Mouse (Mus musculus) urinary bladder, postnatal 25 days (tissue): Measurements from ENCODE around the gene Taok1.

ENCODE experiments used
- DNase-seq: peaks from one replicate; pipeline ENCODE4 v3.0.0; 2022; ENCODE audit warnings: low spot score

Taok1 gene

DNA sequence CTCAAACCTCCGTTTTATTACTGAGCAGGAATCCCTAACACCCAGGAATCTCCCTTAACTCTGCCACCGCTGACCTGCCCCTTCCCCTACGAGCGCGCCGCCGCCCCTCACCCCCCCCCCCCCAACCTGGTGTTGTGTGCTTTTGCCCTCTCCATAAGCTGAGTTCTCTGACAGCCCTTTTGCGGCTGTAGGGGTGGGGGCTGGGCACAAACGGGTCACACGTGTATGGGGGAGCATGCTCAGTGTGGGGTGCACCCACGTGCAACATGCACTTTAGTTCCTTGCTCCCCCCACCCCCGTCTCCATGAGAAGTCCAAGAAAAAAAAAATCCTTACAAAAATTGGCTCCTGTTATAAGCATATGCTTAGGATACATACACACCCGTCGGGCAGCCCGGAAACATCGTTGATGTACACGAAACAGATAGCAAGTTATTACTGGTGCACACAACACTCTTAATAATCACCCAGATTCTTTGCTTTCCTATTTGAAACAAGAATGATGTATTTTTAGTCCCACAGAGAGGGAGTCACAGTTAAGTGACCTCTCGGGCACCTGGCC is 115.2 kb downstream of the Taok1 start:
- no peak for DNase-seq

DNA sequence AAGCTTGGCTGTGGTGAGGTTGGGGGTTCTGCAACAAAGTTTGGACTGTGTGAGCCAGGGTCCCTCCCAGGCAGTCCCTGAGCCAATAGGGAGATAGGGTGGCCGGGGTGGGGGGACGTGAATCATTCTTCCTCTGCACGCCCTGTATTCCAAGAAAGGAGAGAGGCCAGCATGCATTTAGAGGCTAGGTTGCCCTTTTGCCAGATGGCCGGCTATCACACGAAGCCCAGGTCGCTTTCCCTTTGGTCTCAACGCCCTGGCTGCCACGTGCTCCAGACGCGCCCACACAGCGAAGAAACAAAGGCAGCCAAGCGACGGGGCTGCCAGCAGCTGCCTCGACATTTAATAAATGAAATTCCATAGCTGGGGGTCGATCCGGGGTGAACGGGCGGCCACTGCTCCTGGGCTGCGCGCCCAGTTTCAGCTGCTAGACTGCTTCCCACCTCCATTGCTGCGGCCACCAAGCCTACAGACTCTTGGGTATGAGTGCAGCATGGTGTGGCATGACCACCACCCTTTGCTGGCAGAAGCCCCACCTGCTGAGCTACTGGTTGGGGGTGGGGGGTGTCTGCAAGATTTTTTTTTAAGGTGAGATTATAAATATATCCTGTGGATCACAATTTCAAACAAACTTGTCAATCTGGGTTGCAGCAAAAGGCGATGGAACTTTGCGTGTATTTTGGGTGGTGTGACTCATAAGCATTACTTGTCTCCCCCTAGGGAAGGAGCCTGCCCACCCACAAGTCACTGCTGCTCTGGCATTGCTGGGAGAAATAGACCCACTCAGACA is 115.9 kb downstream of the Taok1 start:
- DNase-seq = no peak

DNA sequence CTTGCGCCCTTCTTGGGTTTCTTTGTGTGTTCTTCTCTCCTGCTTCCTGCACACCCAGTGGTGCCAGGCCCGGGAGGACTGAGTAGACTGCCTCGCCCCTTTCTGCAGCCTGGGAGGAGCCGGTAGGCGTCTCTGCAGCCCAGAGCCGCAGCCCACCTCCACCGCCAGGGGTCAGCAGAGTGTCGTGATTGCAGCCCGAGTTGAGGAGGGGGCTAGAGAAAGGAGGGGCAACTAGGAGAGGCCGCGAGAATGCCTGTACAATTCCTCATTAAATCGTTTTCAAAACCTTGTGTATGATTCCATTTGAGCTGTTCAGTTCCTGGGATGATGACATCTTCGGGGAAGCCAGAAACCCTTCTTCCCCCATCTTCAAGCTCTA is 116.5 kb downstream of the Taok1 start:
- peak; percentile 91 for DNase-seq

DNA sequence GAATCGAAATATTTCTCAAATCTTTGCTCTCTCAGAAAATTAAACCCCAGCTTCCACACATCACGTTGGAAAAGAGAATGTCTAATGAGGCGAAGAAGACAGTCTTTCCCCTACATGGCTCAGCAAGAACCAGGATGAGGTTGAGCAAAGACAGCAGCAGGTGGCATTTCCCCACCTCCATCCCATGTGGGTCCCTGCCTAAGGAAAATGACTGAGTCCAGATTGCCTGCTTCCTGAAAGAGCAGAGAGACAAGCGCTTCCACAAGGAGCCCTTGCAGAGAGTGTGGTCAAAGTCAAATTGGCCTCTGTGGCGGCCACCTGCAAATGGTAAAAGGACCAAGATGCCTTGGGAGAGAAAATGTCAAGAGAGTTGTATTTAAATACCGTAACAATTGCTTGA is 117.2 kb downstream of the Taok1 start:
- no peak for DNase-seq

GRCm38 (mm10) chr11:77489591-77490235 is 117.9 kb downstream of the Taok1 start, which contains the start of gene Ankrd13b:
Gene Ankrd13b, minus strand, starts transcription at chr11:77489678.
- DNase-seq = no peak

- no peak for DNase-seq
Observed at GRCm38 (mm10) chr11:77488771-77489581, 118.6 kb downstream of the Taok1 start.

DNA sequence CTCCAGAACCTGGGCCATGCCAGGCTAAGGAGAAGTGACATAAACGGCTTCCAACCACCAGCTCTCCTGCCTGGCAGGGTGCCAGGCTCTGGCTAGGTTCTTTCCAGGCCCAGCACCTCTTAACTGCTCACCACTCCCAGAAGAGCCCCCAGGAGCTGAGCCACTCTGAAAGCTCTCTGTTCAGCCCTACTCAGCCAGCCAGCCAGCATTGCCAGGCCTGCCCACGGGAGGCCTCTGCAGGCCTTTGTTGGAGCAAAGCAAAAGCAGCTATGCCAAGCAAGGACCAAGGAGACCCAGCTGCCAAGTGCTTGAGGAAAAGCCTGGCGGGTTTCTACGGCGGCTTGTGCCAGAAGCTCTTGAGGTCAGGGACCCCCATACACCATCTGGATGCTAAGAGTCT is 120.8 kb downstream of the Taok1 start:
- no peak for DNase-seq

- DNase-seq = no peak
Observed at GRCm38 (mm10) chr11:77485229-77485628, 122.4 kb downstream of the Taok1 start.

DNA sequence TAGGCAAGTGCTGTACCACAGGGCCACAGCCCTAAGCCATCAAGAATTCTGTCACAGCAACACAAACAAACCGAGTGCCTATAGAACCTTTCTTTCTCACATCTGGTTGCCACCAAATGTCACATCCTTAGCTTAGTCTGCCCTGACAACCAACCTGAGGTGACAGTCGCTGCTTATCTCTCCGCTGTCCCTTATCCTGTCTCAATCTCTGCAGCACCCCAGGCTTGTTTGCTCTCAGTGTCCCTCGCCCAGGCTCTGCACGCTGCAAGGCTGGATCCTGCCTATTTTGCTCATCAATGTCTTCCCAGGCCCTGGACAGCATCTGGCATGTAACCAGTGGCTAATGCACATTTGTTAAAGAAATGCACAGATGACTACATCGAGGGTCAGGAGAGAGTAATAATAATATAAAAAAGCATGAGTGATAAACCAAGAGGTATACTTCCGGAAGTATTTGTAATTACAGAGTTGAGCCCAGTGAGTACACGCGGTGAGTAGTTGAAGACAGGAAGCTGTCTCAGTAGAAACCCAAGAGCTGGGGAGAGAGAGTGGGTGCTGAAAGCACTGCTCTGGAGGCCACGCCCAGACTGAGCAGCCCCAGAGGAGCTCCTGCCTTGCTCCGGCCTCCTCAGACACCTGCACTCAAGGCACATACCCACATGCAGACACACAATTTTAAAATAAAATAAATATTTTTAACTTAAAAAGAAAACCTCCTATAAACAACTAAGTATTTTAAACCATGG is 123.9 kb downstream of the Taok1 start:
- DNase-seq = no peak

DNA sequence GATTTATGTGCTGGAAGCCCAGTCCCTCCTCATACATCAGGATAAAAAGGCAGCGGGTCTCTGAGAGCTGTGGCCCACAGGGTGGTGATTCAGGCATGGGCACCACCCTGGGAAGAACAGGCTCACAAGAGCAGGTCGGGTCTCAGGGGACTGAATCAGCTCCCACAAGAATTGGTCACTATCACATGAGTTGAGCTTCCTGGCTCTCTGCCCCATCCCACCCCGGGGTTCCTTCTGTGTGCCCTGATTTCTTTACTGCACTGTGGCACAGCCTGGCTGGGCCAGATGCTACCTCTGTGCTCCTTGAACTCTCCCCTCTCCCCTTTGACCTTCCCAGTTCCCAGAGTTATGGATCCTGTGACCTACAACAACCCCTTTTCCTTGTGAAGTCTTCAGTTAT is 124.6 kb downstream of the Taok1 start:
- no peak for DNase-seq
